Mouse (Mus musculus) embryonic fibroblast, embryonic 13.5 days (primary cell): Measurements from ENCODE around the gene Srarp.

Source experiments
- CTCF ChIP-seq: IDR thresholded peaks from 2 replicates; pipeline ENCODE4 v1.5.1; 2011; ENCODE audit warnings: mild to moderate bottlenecking, control low read depth, low read length, moderate library complexity, borderline replicate concordance; ENCODE audit not compliant: insufficient read depth
- POLR2A ChIP-seq: IDR thresholded peaks from 2 replicates; pipeline ENCODE4 v1.6.1; 2011; ENCODE audit warnings: low read depth, mild to moderate bottlenecking, control low read depth, low read length, moderate library complexity

DNA sequence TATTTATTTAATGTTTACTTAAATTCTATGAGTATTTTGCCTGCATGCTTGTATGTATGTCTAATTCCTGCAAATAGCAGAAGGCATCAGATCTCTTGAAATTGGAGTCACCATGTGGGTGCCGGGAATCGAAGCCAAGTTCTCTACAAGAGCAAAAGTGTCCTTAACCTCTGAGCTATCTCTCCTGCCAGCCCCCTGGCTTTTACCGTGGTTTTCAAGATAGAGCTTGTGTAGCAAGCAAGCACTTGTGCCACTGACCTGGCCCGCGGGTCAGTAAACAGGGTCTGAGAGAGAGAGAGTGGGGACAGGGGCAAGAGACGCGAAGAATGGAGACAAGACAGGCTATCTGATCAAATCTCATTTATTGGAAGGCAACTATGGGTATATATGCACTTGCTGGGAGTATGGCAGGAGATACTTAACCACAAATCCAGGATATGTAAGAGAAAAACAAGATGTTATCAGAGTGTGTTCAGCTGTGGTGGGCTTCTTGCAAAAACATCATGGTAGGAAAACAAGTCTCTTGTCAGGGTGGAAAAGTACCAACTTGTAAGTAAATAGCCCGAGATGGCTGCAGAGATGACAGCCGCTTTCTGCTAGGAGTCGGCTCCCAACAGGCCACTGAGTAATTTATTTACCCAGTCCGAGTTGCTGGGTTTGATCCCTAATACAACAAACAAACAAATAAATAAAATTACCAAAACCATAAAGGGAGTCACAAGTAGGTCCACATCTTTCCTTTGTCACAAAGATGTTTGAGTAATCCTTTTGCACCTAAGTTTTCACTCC, 7.9 kb upstream of the Srarp start:
- TF ChIP-seq CTCF, result no peak
- no peak for TF ChIP-seq POLR2A
